Mouse (Mus musculus) lung, adult 2 months (tissue): Measurements from ENCODE around the gene Dhrs9.

ENCODE experiments used
- CTCF ChIP-seq: fragments of 200-500 bp; IDR thresholded peaks from 2 replicates; pipeline ENCODE4 v1.5.1; 2011; ENCODE audit warnings: mild to moderate bottlenecking, low read length, control low read depth; ENCODE audit not compliant: insufficient read depth
- POLR2A ChIP-seq: fragments of 200-500 bp; IDR thresholded peaks from 2 replicates; pipeline ENCODE4 v1.6.1; 2011; ENCODE audit warnings: low read depth, mild to moderate bottlenecking, control low read depth, low read length, borderline replicate concordance; ENCODE audit errors: extremely low read depth

- no peak for TF ChIP-seq CTCF
- TF ChIP-seq POLR2A: no peak
Measured at GRCm38 (mm10) chr2:69342496-69343221, 37.6 kb upstream of the Dhrs9 start, which contains the start of gene Abcb11.
